Mouse (Mus musculus): ENCODE data around the gene Wipf2.

DNA sequence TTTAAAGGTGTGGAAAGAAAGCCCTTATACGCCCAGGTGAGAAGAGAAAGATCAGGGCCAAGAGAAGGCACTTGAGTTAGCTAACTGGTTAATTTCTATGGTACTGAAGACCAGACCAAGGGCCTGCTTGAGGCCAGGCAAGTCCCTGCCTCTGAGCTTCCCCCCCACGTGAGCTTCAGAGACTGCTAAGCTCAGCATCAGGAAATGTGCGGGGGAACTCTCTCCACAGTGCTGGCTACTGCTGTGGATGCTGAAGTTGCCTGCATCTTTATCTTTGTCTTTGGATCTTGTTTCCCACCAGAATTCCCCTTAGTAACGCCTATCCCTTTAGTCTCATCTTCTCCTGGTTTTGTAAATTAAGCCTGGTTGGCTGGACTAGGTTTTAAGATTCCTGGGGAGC lies 8.0 kb downstream of the Wipf2 start:
- no peak for TF ChIP-seq CTCF (IDR thresholded peaks at IDR 0.05; ENCODE audit: low read depth, low read length)
- TF ChIP-seq GATA1 (IDR thresholded peaks at IDR 0.05; ENCODE audit: borderline replicate concordance, low read length), result no peak
- no peak for TF ChIP-seq POLR2AphosphoS5 (IDR thresholded peaks at IDR 0.05; ENCODE audit: insufficient replicate concordance, low read depth, low read length)
- no peak for TF ChIP-seq TAL1 (conservative IDR thresholded peaks at IDR 0.05; ENCODE audit: low read depth, low read length)
- no peak for TF ChIP-seq GATA2 (IDR thresholded peaks at IDR 0.05; ENCODE audit: borderline replicate concordance, low read depth, low read length)

Data from G1E (cell line).